Mouse (Mus musculus): ENCODE measurements at regions not wholly inside any gene's neighbourhood (a gene's known extent, or its start where the extent isn't known, plus 50 kb on each side); places are given as distances from the start of the nearest gene placed in this dataset.

- no peak for DNase-seq
- no peak overlapping the region for H3K4me3 ChIP-seq (ENCODE audit: low read depth, low read length)
- no peaks in the 10 kb centered on the region for H3K4me1 ChIP-seq (ENCODE audit: insufficient read depth)
- no peaks in the 10 kb centered on the region for H3K27me3 ChIP-seq (ENCODE audit: insufficient read depth, low read length)
- WGBS = 77% methylated on average over 3 of the region's 3 CpGs
- H3K36me3 ChIP-seq (ENCODE audit: insufficient read depth) = no peaks in the 10 kb centered on the region
- H3K4me2 ChIP-seq = no peak overlapping the region
- no peak for TF ChIP-seq CTCF (IDR thresholded peaks at IDR 0.05; ENCODE audit: low read depth)
- no peaks in the 10 kb centered on the region for H3K9me3 ChIP-seq (ENCODE audit: low read depth, low read length)
- no peak overlapping the region for H3K9ac ChIP-seq
- H3K27ac ChIP-seq (ENCODE audit: low read depth) = no peak overlapping the region
- no peak for ATAC-seq (ENCODE audit: insufficient read depth)
Observed at GRCm38 (mm10) chr3:111494891-111495290, 1244.1 kb upstream of the Prmt6 start.

GRCm38 (mm10) chr3:111489606-111490005 lies 1238.8 kb upstream of the Prmt6 start:
- no peak overlapping the region for H3K9ac ChIP-seq
- ATAC-seq (ENCODE audit: insufficient read depth) = no peak
- no peak overlapping the region for H3K4me2 ChIP-seq
- H3K4me1 ChIP-seq (ENCODE audit: insufficient read depth) = no peaks in the 10 kb centered on the region
- no peaks in the 10 kb centered on the region for H3K9me3 ChIP-seq (ENCODE audit: low read depth, low read length)
- no peak overlapping the region for H3K4me3 ChIP-seq (ENCODE audit: low read depth, low read length)
- H3K36me3 ChIP-seq (ENCODE audit: insufficient read depth) = no peaks in the 10 kb centered on the region
- H3K27ac ChIP-seq (ENCODE audit: low read depth) = no peak overlapping the region
- no peaks in the 10 kb centered on the region for H3K27me3 ChIP-seq (ENCODE audit: insufficient read depth, low read length)
- DNase-seq = peak; percentile 75
- TF ChIP-seq CTCF (IDR thresholded peaks at IDR 0.05; ENCODE audit: low read depth) = no peak

- H3K9ac ChIP-seq = no peak overlapping the region
- H3K36me3 ChIP-seq (ENCODE audit: insufficient read depth) = no peaks in the 10 kb centered on the region
- H3K9me3 ChIP-seq (ENCODE audit: low read depth, low read length) = no peaks in the 10 kb centered on the region
- ATAC-seq (ENCODE audit: insufficient read depth) = no peak
- H3K4me1 ChIP-seq (ENCODE audit: insufficient read depth) = no peaks in the 10 kb centered on the region
- TF ChIP-seq CTCF (IDR thresholded peaks at IDR 0.05; ENCODE audit: low read depth) = no peak
- no peak overlapping the region for H3K27ac ChIP-seq (ENCODE audit: low read depth)
- H3K4me3 ChIP-seq (ENCODE audit: low read depth, low read length) = no peak overlapping the region
- H3K27me3 ChIP-seq (ENCODE audit: insufficient read depth, low read length) = no peaks in the 10 kb centered on the region
- no peak for DNase-seq
- 64% methylated on average over 2 of the region's 2 CpGs for WGBS
- H3K4me2 ChIP-seq = no peak overlapping the region
Observed at GRCm38 (mm10) chr3:111488438-111488837, 1237.6 kb upstream of the Prmt6 start.

Measured in lung, embryonic 14.5 days (tissue).